ENCODE assay signal across 1 mouse cellular context in genomic region chr11:115678861-115679260, GRCm38 (mm10).
TF ChIP-seq lines count a peak whose summit lies in the region.

No protein-coding gene starts in this region.

TF ChIP-seq in CH12.LX, 34 proteins besides CTCF, POLR2A, EP300 and RAD21 (continued from another document):
- TF ChIP-seq CHD1 (IDR thresholded peaks at IDR 0.05; ENCODE audit: low read depth, low read length) (no peak), GABPA (IDR thresholded peaks at IDR 0.05; ENCODE audit: insufficient replicate concordance, low read depth, low read length) (no peak), ZNF384 (IDR thresholded peaks at IDR 0.05; ENCODE audit: low read depth, low read length) (peak; percentile 95), UBTF (IDR thresholded peaks at IDR 0.05; ENCODE audit: low read depth, low read length) (no peak), ZC3H11A (IDR thresholded peaks at IDR 0.05; ENCODE audit: low read depth, low read length) (no peak), USF1 (IDR thresholded peaks at IDR 0.05; ENCODE audit: low read depth, low read length) (peak; percentile 75), NELFE (IDR thresholded peaks at IDR 0.05; ENCODE audit: low read depth, low read length) (no peak), JUND (conservative IDR thresholded peaks at IDR 0.05; ENCODE audit: low read depth, low read length) (0 out of 2 replicates have a peak, but pooled peaks have one; percentile 54), POLR2AphosphoS2 (IDR thresholded peaks at IDR 0.05; ENCODE audit: low read depth, low read length) (no peak), MAZ (IDR thresholded peaks at IDR 0.05; ENCODE audit: low read depth, low read length) (no peak), SIN3A (IDR thresholded peaks at IDR 0.05; ENCODE audit: low read length) (peak; percentile 2; the same call in 1 of the 2 replicates), MYC (IDR thresholded peaks at IDR 0.05; ENCODE audit: low read depth, low read length) (no peak), MXI1 (IDR thresholded peaks at IDR 0.05; ENCODE audit: low read depth, low read length) (no peak), MEF2A (IDR thresholded peaks at IDR 0.05; ENCODE audit: borderline replicate concordance, low read depth, low read length) (peak; percentile 32; the same call in 1 of the 2 replicates), ELF1 (IDR thresholded peaks at IDR 0.05; ENCODE audit: low read depth, low read length) (no peak), ZKSCAN1 (IDR thresholded peaks at IDR 0.05; ENCODE audit: borderline replicate concordance, low read depth, low read length) (no peak), TBP (conservative IDR thresholded peaks at IDR 0.05; ENCODE audit: low read depth, low read length) (no peak), ETS1 (conservative IDR thresholded peaks at IDR 0.05; ENCODE audit: low read depth, low read length) (peak; percentile 67), PAX5 (IDR thresholded peaks at IDR 0.05; ENCODE audit: low read length) (no peak), RCOR1 (conservative IDR thresholded peaks at IDR 0.05; ENCODE audit: low read depth, low read length) (peak; percentile 97), NRF1 (IDR thresholded peaks at IDR 0.05; ENCODE audit: low read depth, low read length) (no peak), JUN (IDR thresholded peaks at IDR 0.05; ENCODE audit: insufficient read depth, low read depth, low read length) (peak; percentile 74), CHD2 (IDR thresholded peaks at IDR 0.05; ENCODE audit: low read length) (no peak), KAT2A (IDR thresholded peaks at IDR 0.05; ENCODE audit: insufficient replicate concordance, low read length) (no peak)
